Mouse (Mus musculus) CH12.LX (cell line): ENCODE measurements around the gene Bysl. TPM values are rescaled to one million over a fixed set of nuclear protein-coding genes. Genes with fewer than 3 reads are reported as not detected.

Experiments used
- DNase-seq: peaks from one replicate; pipeline ENCODE4 v3.0.0-alpha.2; 2013; ENCODE audit errors: extremely low read depth
- H3K27ac ChIP-seq: 2 replicates; pipeline ENCODE4 v1.5.1; 2012; ENCODE audit warnings: low read depth, mild to moderate bottlenecking, control low read depth, moderate library complexity; ENCODE audit not compliant: insufficient read depth
- H3K27me3 ChIP-seq: replicated peaks from 2 replicates; pipeline ENCODE3; 2012; ENCODE audit warnings: inconsistent platforms
- H3K36me3 ChIP-seq, 2 experiments: replicated peaks in 1 of 2; 2 replicates each; pipeline versions ENCODE3 to v1.6.1; 2012; ENCODE audit warnings: inconsistent platforms in 1 of 2, low read length in 1 of 2, mild to moderate bottlenecking in 1 of 2, mixed read lengths in 1 of 2, moderate library complexity in 1 of 2; ENCODE audit not compliant: control insufficient read depth in 1 of 2, insufficient read depth in 1 of 2
- H3K4me1 ChIP-seq, 2 experiments: 2 replicates each; pipeline ENCODE4 v1.6.1; 2012; ENCODE audit warnings: inconsistent platforms in 1 of 2, moderate library complexity in 1 of 2; ENCODE audit not compliant: insufficient read depth in 2 of 2, control insufficient read depth in 1 of 2
- H3K4me2 ChIP-seq: 2 replicates; pipeline ENCODE4 v1.6.1; 2012; ENCODE audit warnings: low read depth, mild to moderate bottlenecking, control low read depth; ENCODE audit not compliant: poor library complexity, insufficient read depth, severe bottlenecking
- H3K4me3 ChIP-seq, 3 experiments: fragments of 150-350 bp in 1 of 3; sonication (generic) in 1 of 3; replicated peaks in 1 of 3; 2 replicates each; pipeline versions ENCODE3 to v1.5.1; 2011 to 2012; ENCODE audit warnings: low read depth in 2 of 3, low read length in 2 of 3, mild to moderate bottlenecking in 2 of 3, moderate library complexity in 2 of 3, control low read depth in 1 of 3, improper control_type of control experiment in 1 of 3, inconsistent platforms in 1 of 3, mixed read lengths in 1 of 3; ENCODE audit not compliant: poor library complexity in 1 of 3
- H3K79me2 ChIP-seq: replicated peaks from 2 replicates; pipeline ENCODE4 v1.6.1; 2012; ENCODE audit warnings: mild to moderate bottlenecking, moderate library complexity; ENCODE audit not compliant: control insufficient read depth, poor library complexity, insufficient read depth, severe bottlenecking; ENCODE audit errors: extremely low read depth
- H3K9ac ChIP-seq: 2 replicates; pipeline ENCODE4 v1.6.1; 2012; ENCODE audit warnings: low read depth, mild to moderate bottlenecking, control low read depth, moderate library complexity; ENCODE audit not compliant: insufficient read depth
- H3K9me3 ChIP-seq: replicated peaks from 2 replicates; pipeline ENCODE3; 2012; ENCODE audit warnings: low read length, inconsistent platforms, mixed read lengths
- BHLHE40 ChIP-seq: IDR thresholded peaks from 2 replicates; pipeline ENCODE4 v1.6.1; 2011; ENCODE audit warnings: mild to moderate bottlenecking, low read depth, low read length, improper control_type of control experiment
- CHD1 ChIP-seq: IDR thresholded peaks from 2 replicates; pipeline ENCODE4 v1.6.1; 2012; ENCODE audit warnings: low read depth, low read length, improper control_type of control experiment, inconsistent platforms
- CHD2 ChIP-seq: IDR thresholded peaks from 2 replicates; pipeline ENCODE4 v1.6.1; 2011; ENCODE audit warnings: low read length, improper control_type of control experiment
- CTCF ChIP-seq, 2 experiments: IDR thresholded peaks in 1 of 2; conservative IDR thresholded peaks in 1 of 2; 2 replicates each; pipeline ENCODE4 v1.5.1; 2011 to 2012; ENCODE audit warnings: low read depth in 2 of 2, low read length in 2 of 2, improper control_type of control experiment in 1 of 2, inconsistent platforms in 1 of 2, mild to moderate bottlenecking in 1 of 2, moderate library complexity in 1 of 2
- E2F4 ChIP-seq: IDR thresholded peaks from 2 replicates; pipeline ENCODE4 v1.6.1; 2011; ENCODE audit warnings: low read depth, low read length, improper control_type of control experiment; ENCODE audit not compliant: insufficient replicate concordance
- ETS1 ChIP-seq: conservative IDR thresholded peaks from 2 replicates; pipeline ENCODE4 v1.6.1; 2012; ENCODE audit warnings: low read depth, mild to moderate bottlenecking, inconsistent platforms, low read length, improper control_type of control experiment, moderate library complexity
- GABPA ChIP-seq: IDR thresholded peaks from 2 replicates; pipeline ENCODE4 v1.6.1; 2012; ENCODE audit warnings: low read depth, low read length, improper control_type of control experiment, inconsistent platforms; ENCODE audit not compliant: insufficient replicate concordance
- HCFC1 ChIP-seq: IDR thresholded peaks from 2 replicates; pipeline ENCODE4 v1.6.1; 2012; ENCODE audit warnings: low read depth, mild to moderate bottlenecking, inconsistent platforms, low read length, improper control_type of control experiment
- JUN ChIP-seq: IDR thresholded peaks from 2 replicates; pipeline ENCODE4 v1.6.1; 2011; ENCODE audit warnings: low read depth, mild to moderate bottlenecking, low read length, improper control_type of control experiment, moderate library complexity; ENCODE audit not compliant: insufficient read depth
- JUND ChIP-seq: conservative IDR thresholded peaks from 2 replicates; pipeline ENCODE4 v1.6.1; 2011; ENCODE audit warnings: low read depth, low read length, improper control_type of control experiment
- KAT2A ChIP-seq: IDR thresholded peaks from 2 replicates; pipeline ENCODE4 v1.6.1; 2012; ENCODE audit warnings: low read length, improper control_type of control experiment, inconsistent platforms; ENCODE audit not compliant: insufficient replicate concordance
- MAFK ChIP-seq: IDR thresholded peaks from 2 replicates; pipeline ENCODE4 v1.6.1; 2011; ENCODE audit warnings: low read length, improper control_type of control experiment; ENCODE audit not compliant: insufficient replicate concordance
- MAX ChIP-seq: IDR thresholded peaks from 2 replicates; pipeline ENCODE4 v1.6.1; 2011; ENCODE audit warnings: low read length, improper control_type of control experiment
- MEF2A ChIP-seq: IDR thresholded peaks from 2 replicates; pipeline ENCODE4 v1.6.1; 2014; ENCODE audit warnings: low read depth, mild to moderate bottlenecking, inconsistent platforms, low read length, improper control_type of control experiment, borderline replicate concordance
- MXI1 ChIP-seq: IDR thresholded peaks from 2 replicates; pipeline ENCODE4 v1.6.1; 2011; ENCODE audit warnings: mild to moderate bottlenecking, low read depth, low read length, improper control_type of control experiment
- MYC ChIP-seq: IDR thresholded peaks from 2 replicates; pipeline ENCODE4 v1.6.1; 2011; ENCODE audit warnings: low read depth, mild to moderate bottlenecking, improper control_type of control experiment, low read length
- NELFE ChIP-seq: IDR thresholded peaks from 2 replicates; pipeline ENCODE4 v1.6.1; 2011; ENCODE audit warnings: low read depth, low read length, improper control_type of control experiment
- PAX5 ChIP-seq: IDR thresholded peaks from 2 replicates; pipeline ENCODE4 v1.6.1; 2012; ENCODE audit warnings: low read length, inconsistent platforms, mixed read lengths
- POLR2AphosphoS2 ChIP-seq: IDR thresholded peaks from 2 replicates; pipeline ENCODE4 v1.6.1; 2011; ENCODE audit warnings: low read depth, low read length, improper control_type of control experiment
- RAD21 ChIP-seq: IDR thresholded peaks from 2 replicates; pipeline ENCODE4 v1.6.1; 2011; ENCODE audit warnings: low read depth, mild to moderate bottlenecking, low read length, improper control_type of control experiment, moderate library complexity
- SIN3A ChIP-seq: IDR thresholded peaks from 2 replicates; pipeline ENCODE4 v1.6.1; 2012; ENCODE audit warnings: low read length, improper control_type of control experiment, inconsistent platforms
- SMC3 ChIP-seq: IDR thresholded peaks from 2 replicates; pipeline ENCODE4 v1.6.1; 2011; ENCODE audit warnings: low read depth, low read length, improper control_type of control experiment
- UBTF ChIP-seq: IDR thresholded peaks from 2 replicates; pipeline ENCODE4 v1.6.1; 2012; ENCODE audit warnings: low read depth, mild to moderate bottlenecking, inconsistent platforms, low read length, improper control_type of control experiment, moderate library complexity
- ZC3H11A ChIP-seq: IDR thresholded peaks from 2 replicates; pipeline ENCODE4 v1.6.1; 2012; ENCODE audit warnings: low read depth, mild to moderate bottlenecking, inconsistent platforms, low read length, improper control_type of control experiment
- ZKSCAN1 ChIP-seq: IDR thresholded peaks from 2 replicates; pipeline ENCODE4 v1.6.1; 2012; ENCODE audit warnings: low read depth, inconsistent platforms, low read length, improper control_type of control experiment, borderline replicate concordance
- ZNF384 ChIP-seq: IDR thresholded peaks from 2 replicates; pipeline ENCODE4 v1.6.1; 2012; ENCODE audit warnings: low read depth, low read length, improper control_type of control experiment, inconsistent platforms
- dilution Hi-C: fragments of 300-500 bp; cut with MboI; formaldehyde crosslinking; loops from 2 replicates; pipeline ENCODE4 v1.14.3; 2020; ENCODE audit warnings: low sequenced_read_pairs; ENCODE audit not compliant: extremely low pct_unique_long_range_greater_than_20kb, extremely low pct_ligation_motif_present
- in situ Hi-C: fragments of 300-500 bp; cut with MboI; formaldehyde crosslinking; loops from 3 replicates; pipeline ENCODE4 v1.14.3; 2019; ENCODE audit warnings: low sequenced_read_pairs, low pct_ligation_motif_present, low pct_unique_long_range_greater_than_20kb, mixed read lengths
- polyA plus RNA-seq: library from polyadenylated mRNA; unstranded; fragments of >175 nt; gene quantifications from 2 replicates; pipeline ENCODE4 v1.2.1, GENCODE M21; 2012; ENCODE audit warnings: low read depth; ENCODE audit not compliant: insufficient read length
- total RNA-seq, 2 experiments: library from RNA; depleted of rRNA; stranded (reverse); fragments of 300-350 nt in 1 of 2; fragments of >200 nt in 1 of 2; gene quantifications; 2 replicates each; pipeline ENCODE4 v1.2.3; 2012 to 2014

Gene Bysl
- total and polyA plus RNA-seq, 3 experiments: 24.0 to 60.5 (median 28.0) TPM

- H3K27ac ChIP-seq: no peak overlapping the region
- DNase-seq: peak; percentile 42
- H3K9me3 ChIP-seq: no peaks in the 10 kb centered on the region
- H3K4me2 ChIP-seq: no peak overlapping the region
- peaks cover 11 to 47% of the 10 kb centered on the region in 2 experiments; a peak in 3 of 4 replicates for H3K4me1 ChIP-seq
- H3K9ac ChIP-seq: no peak overlapping the region
- dilution Hi-C loops (no loop called here), in situ Hi-C loops (no loop called here)
- H3K4me3 ChIP-seq: no peak overlapping the region
- H3K36me3 ChIP-seq: peaks cover 47 to 72% of the 10 kb centered on the region in 2 experiments
- no peaks in the 10 kb centered on the region for H3K27me3 ChIP-seq
- TF ChIP-seq POLR2AphosphoS2 (peak; percentile 40; the same call in 1 of the 2 replicates), SIN3A (no peak), CTCF (conservative IDR thresholded peaks at IDR 0.05 in 1 of 2, IDR thresholded peaks at IDR 0.05 in 1 of 2; ENCODE audit: low read depth in 2 of 2, low read length in 2 of 2) (peak; percentile 27 to 73; a peak in 3 of 4 replicates), ZC3H11A (no peak), MAFK (no peak), MXI1 (no peak), MYC (no peak), HCFC1 (no peak), JUN (no peak), GABPA (no peak), UBTF (no peak), ZKSCAN1 (no peak), BHLHE40 (no peak), RAD21 (peak; percentile 39), SMC3 (peak; percentile 52), E2F4 (no peak), MEF2A (no peak), CHD2 (0 out of 2 replicates have a peak, but pooled peaks have one; percentile 28), MAX (no peak), PAX5 (no peak), CHD1 (no peak), ETS1 (no peak), NELFE (no peak), KAT2A (no peak), ZNF384 (peak; percentile 98), JUND (no peak)
- H3K79me2 ChIP-seq: peaks cover 10% of the 10 kb centered on the region; the same call in 1 of the 2 replicates
Observed at GRCm38 (mm10) chr17:47597838-47598579, 13.3 kb downstream of the Bysl start.
